Mouse (Mus musculus) hindbrain, postnatal 0 days (tissue): ENCODE results near the gene Ptbp1. TPM values are rescaled to one million over a fixed set of nuclear protein-coding genes. Genes with fewer than 3 reads are reported as not detected.
A peak's percentile ranks its signal among the peaks of the same experiment; 100 is the strongest.

Experiments
- ATAC-seq: fragments of 200-750 bp; cut with Nextera tagmentation; 2 replicates; pipeline ENCODE4 v1.8.0; 2017; ENCODE audit warnings: mild to moderate bottlenecking, moderate TSS enrichment, moderate library complexity
- DNase-seq: peaks from one replicate; pipeline ENCODE4 v3.0.0-alpha.2; 2015; ENCODE audit warnings: low spot score
- H3K27ac ChIP-seq: fragments of 300-500 bp; sonication (generic); 2 replicates; pipeline ENCODE4 v1.5.1; 2014; ENCODE audit warnings: mild to moderate bottlenecking
- H3K27me3 ChIP-seq: fragments of 300-500 bp; sonication (generic); 2 replicates; pipeline ENCODE4 v1.6.1; 2014; ENCODE audit warnings: low read length, mixed read lengths; ENCODE audit not compliant: insufficient read depth
- H3K36me3 ChIP-seq: fragments of 300-500 bp; sonication (generic); 2 replicates; pipeline ENCODE4 v1.6.1; 2014; ENCODE audit warnings: low read length, mixed read lengths; ENCODE audit not compliant: insufficient read depth
- H3K4me1 ChIP-seq: fragments of 300-500 bp; sonication (generic); 2 replicates; pipeline ENCODE4 v1.6.1; 2014; ENCODE audit warnings: antibody characterized with exemption, low read length, mixed read lengths; ENCODE audit not compliant: insufficient read depth
- H3K4me2 ChIP-seq: fragments of 300-500 bp; sonication (generic); 2 replicates; pipeline ENCODE4 v1.6.1; 2014; ENCODE audit warnings: low read depth, mild to moderate bottlenecking, low read length, moderate library complexity, mixed read lengths
- H3K4me3 ChIP-seq: fragments of 300-500 bp; sonication (generic); 2 replicates; pipeline ENCODE4 v1.5.1; 2014; ENCODE audit warnings: low read length
- H3K9ac ChIP-seq: fragments of 300-500 bp; sonication (generic); replicated peaks from 2 replicates; pipeline ENCODE4 v1.6.1; 2014; ENCODE audit warnings: mild to moderate bottlenecking, low read length, moderate library complexity, mixed read lengths
- H3K9me3 ChIP-seq: fragments of 300-500 bp; sonication (generic); 2 replicates; pipeline ENCODE4 v1.6.1; 2016; ENCODE audit warnings: low read length, mixed read lengths
- CTCF ChIP-seq: IDR thresholded peaks from 2 replicates; pipeline ENCODE4 v1.5.1; 2016; ENCODE audit warnings: antibody characterized with exemption, control low read depth, low read depth
- WGBS: fragments of 180-500 bp; shearing (Covaris S2); extraction: QIAGEN DNeasy Blood & Tissue Kit; methylation state at CpG from one replicate; pipeline ENCODE4 v1.1.7; 2014; 5-methylcytosine and 5-hydroxymethylcytosine counted together
- polyA plus RNA-seq: library from polyadenylated mRNA; unstranded; fragments of >200 nt; fragmentation: Nextera tagmentation; extraction: Ambion mirVana; gene quantifications from 2 replicates; pipeline ENCODE4 v1.2.1, GENCODE M21; 2015
- total RNA-seq: library from RNA; depleted of rRNA; stranded (reverse); fragments of >200 nt; gene quantifications from 2 replicates; pipeline ENCODE4 v1.2.3, GENCODE M21; 2014

The Ptbp1 gene
- total and polyA plus RNA-seq, 2 experiments from 2014 or later: 65.5 to 173 TPM

DNA sequence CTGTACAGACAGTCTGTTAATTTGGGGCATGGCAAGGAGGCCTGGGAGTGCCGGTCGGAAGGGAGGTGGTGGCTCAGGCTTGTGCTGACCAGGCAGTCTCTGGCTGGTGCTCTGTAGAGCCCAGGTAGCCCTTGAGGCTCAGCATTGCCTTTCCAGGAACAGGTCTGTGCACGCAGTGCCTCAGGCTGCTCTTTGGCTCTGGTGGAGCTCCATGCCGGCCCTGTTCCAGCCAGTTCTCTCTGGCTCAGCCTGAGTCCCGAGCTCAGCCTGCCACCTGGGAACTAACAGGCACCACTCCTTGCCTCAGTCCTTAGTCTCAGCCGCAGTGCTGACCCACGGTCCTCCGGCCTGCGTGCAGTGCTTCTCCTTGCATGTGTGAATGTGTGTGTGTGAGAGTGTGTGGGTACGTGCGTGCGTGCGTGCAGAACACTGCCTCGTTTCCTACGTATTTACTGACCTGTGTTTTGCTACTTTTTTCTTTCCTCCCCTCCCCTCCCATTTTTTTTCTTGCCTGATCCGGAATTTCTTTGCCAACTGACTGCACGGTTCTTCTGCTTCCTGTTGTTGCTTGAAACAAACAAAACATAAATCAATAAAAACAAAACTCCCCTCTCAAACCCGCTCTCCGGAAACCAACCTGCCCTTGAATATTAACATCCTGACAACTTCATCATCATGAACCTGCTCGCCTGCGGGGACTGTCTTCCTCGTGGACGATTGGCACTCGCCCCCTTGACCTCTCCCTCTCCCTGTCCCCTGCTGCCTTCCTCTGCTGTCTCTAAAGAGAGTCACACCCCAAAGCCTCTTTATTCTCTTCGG is 7.2 kb downstream of the Ptbp1 start:
- Histone ChIP-seq H3K4me1 (peaks cover 23% of the 10 kb centered on the region), H3K4me2 (no peak overlapping the region), H3K4me3 (no peak overlapping the region), H3K9ac (no peak overlapping the region), H3K36me3 (peaks cover 58% of the 10 kb centered on the region), H3K27ac (peak overlapping the region; percentile 22), H3K27me3 (no peaks in the 10 kb centered on the region), H3K9me3 (no peaks in the 10 kb centered on the region)
- DNase-seq (no peak), ATAC-seq (no peak)
- 64% methylated on average over 25 of the region's 25 CpGs for WGBS
- no peak for TF ChIP-seq CTCF

DNA sequence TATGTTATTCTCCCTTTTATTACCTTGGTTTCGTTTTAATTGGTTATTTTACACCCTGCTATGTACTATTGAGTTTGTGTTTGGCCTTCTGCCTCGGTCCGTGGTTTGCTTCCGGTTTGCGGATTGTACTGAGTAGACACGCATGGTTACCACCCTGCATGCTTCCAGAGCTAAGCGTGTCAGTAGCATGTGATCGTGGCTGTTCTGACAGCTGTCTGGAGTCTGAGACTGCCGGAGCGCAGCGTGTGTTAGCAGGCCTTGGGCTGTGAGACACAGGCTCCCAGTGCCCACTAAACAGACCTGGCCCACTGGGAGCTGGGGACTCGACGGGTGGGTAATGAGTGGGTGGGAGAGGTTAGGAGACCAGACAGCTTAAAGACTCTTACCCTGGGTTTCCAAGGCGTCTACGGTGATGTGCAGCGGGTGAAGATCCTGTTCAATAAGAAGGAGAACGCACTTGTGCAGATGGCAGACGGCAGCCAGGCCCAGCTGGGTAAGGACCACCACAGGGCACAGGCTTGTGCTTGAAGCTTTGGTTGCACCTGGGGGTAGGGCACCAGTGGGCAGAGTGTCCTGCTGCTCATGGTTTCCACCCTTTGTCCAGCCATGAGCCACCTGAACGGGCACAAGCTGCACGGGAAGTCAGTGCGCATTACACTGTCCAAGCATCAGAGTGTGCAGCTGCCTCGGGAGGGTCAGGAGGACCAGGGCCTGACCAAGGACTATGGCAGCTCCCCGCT is 8.0 kb downstream of the Ptbp1 start:
- no peak for ATAC-seq
- Histone ChIP-seq H3K4me2 (no peak overlapping the region), H3K27ac (peak overlapping the region; percentile 22), H3K36me3 (peaks cover 62% of the 10 kb centered on the region), H3K4me3 (no peak overlapping the region), H3K4me1 (peaks cover 16% of the 10 kb centered on the region), H3K9ac (no peak overlapping the region), H3K9me3 (no peaks in the 10 kb centered on the region), H3K27me3 (no peaks in the 10 kb centered on the region)
- DNase-seq: peak; percentile 41
- TF ChIP-seq CTCF: no peak
- 60% methylated on average over 23 of the region's 23 CpGs for WGBS

DNA sequence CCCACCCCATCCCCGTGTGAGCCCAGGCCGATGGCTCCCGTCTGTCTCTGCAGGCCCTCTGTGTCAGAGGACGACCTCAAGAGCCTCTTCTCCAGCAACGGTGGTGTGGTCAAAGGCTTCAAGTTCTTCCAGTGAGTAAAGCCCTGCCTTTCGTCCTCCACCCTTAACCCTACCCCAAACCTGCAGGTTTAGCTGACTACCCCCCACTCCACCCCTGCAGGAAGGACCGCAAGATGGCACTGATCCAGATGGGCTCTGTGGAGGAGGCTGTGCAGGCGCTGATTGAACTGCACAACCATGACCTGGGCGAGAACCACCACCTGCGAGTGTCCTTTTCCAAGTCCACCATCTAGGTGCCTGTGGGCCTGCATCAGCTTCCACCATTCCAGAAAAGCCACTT is 8.7 kb downstream of the Ptbp1 start:
- Histone ChIP-seq H3K27ac (peak overlapping the region; percentile 22; the same call in 1 of the 2 replicates), H3K27me3 (no peaks in the 10 kb centered on the region), H3K9me3 (no peaks in the 10 kb centered on the region), H3K4me2 (no peak overlapping the region), H3K36me3 (peaks cover 62% of the 10 kb centered on the region), H3K4me3 (no peak overlapping the region), H3K9ac (no peak overlapping the region), H3K4me1 (peaks cover 9% of the 10 kb centered on the region)
- no peak for TF ChIP-seq CTCF
- no peak for ATAC-seq
- 58% methylated on average over 10 of the region's 10 CpGs for WGBS
- DNase-seq: no peak

DNA sequence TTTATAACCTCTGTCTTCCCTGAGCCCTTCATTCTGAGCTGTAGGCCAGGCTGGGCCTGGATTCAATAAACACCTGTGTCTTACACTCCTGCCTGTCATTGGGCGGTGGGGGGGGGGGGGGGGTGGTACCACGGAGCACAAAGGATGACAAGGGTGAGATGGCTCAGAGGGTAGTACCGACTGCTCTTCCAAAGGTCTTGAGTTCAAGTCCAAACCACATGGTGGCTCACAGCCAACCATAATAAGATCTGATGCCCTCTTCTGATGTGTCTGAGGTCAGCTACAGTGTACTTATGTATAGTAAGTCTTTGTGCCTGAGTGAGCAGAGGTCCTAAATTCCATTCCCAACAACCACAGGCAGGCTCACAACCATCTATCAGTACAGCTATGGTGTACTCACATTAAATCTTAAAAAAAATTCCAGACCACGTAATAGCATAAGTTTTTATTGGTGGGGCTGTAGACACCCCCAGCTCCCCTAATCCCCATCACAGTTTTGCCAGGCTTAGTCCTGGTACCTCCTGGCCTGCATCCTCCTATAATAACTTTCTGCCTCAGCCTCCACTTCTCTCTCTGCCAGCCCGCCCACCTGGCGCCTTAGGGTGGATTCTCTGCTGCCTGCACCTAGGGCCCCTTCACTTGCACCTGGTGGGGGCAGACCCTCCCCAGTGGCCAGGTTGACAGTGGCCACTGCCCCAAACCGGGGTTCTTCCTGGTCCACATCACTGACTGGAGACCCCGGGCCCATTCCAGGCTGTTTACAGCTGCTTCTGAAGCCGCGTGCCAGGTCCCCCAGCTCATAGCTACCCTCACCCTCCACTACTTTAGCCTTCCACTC is 10.3 kb downstream of the Ptbp1 start:
- Histone ChIP-seq H3K4me1 (no peaks in the 10 kb centered on the region), H3K27me3 (no peaks in the 10 kb centered on the region), H3K27ac (peak overlapping the region; percentile 57; the same call in 1 of the 2 replicates), H3K36me3 (peaks cover 60% of the 10 kb centered on the region), H3K9me3 (no peaks in the 10 kb centered on the region), H3K9ac (peak overlapping the region; percentile 18; the same call in 1 of the 2 replicates), H3K4me3 (no peak overlapping the region), H3K4me2 (no peak overlapping the region)
- DNase-seq (no peak), ATAC-seq (0 out of 2 replicates have a peak, but pooled peaks have one; percentile 10)
- 48% methylated on average over 10 of the region's 10 CpGs for WGBS
- TF ChIP-seq CTCF: no peak

DNA sequence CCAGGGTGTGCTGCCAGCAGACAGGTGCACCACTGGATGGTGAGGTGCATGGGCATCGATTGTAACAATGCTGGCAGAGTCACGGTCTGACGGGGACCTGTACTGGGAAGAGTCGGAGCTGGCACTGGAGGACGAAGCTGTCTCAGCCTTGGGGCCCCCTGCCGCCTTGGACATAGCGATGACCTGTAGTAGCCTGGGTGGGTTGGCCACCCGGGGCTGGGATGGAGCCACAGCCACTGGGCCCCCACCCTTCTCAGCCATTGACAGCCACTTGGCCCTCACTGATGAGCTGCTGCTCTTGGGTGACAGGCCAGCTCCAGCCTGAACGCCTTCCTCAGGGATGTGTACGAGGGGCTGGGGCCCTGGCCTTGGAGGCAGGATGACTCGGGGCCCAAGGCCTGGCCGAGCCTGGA is 11.0 kb downstream of the Ptbp1 start:
- Histone ChIP-seq H3K4me3 (no peak overlapping the region), H3K4me1 (no peaks in the 10 kb centered on the region), H3K27me3 (no peaks in the 10 kb centered on the region), H3K36me3 (peaks cover 54% of the 10 kb centered on the region), H3K9me3 (no peaks in the 10 kb centered on the region), H3K4me2 (no peak overlapping the region), H3K27ac (peak overlapping the region; percentile 57), H3K9ac (peak overlapping the region; percentile 18; the same call in 1 of the 2 replicates)
- no peak for TF ChIP-seq CTCF
- no peak for DNase-seq
- 0 out of 2 replicates have a peak, but pooled peaks have one; percentile 4 for ATAC-seq
- WGBS: 53% methylated on average over 12 of the region's 12 CpGs

DNA sequence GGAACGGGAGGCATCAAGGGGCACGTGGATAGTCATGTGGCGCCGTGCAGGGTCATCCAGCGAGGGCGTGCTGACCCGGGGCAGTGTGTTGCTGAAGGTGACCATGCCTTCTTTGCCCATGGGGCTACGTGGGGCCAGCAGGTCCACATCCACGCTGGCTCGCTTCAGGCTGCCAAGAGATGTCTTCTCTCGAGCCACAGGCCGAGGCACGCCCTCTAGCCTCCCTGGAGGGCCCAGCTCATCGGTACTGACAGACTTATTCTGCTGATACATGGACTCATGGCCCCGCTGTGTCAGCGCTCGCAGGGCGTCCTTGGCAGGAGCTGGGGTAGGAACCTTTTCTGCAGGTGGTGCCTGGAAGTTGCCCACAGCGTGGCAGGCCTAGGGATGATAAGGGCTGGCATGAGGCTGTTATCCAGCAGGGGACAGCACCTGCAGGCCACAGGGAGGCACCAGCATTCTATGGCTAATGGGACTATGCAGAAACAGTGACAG is 11.6 kb downstream of the Ptbp1 start:
- Histone ChIP-seq H3K4me2 (no peak overlapping the region), H3K9me3 (no peaks in the 10 kb centered on the region), H3K27me3 (no peaks in the 10 kb centered on the region), H3K4me3 (no peak overlapping the region), H3K9ac (no peak overlapping the region), H3K36me3 (peaks cover 48% of the 10 kb centered on the region), H3K4me1 (no peaks in the 10 kb centered on the region), H3K27ac (peak overlapping the region; percentile 57)
- 63% methylated on average over 19 of the region's 19 CpGs for WGBS
- TF ChIP-seq CTCF: peak; percentile 59
- DNase-seq (no peak), ATAC-seq (no peak)
